Mouse (Mus musculus) limb, embryonic 14.5 days (tissue): ENCODE measurements around the gene Atg4a-ps. TPM values are rescaled to one million over a fixed set of nuclear protein-coding genes. Genes with fewer than 3 reads are reported as not detected.

ENCODE experiments used
- ATAC-seq: fragments of 200-750 bp; cut with Nextera tagmentation; 2 replicates; pipeline ENCODE4 v1.8.0; 2017; ENCODE audit warnings: low read depth, moderate number of reproducible peaks, moderate TSS enrichment; ENCODE audit not compliant: low FRiP score
- DNase-seq: peaks from one replicate; pipeline ENCODE4 v3.0.0-alpha.2; 2015; ENCODE audit warnings: low spot score
- H3K27ac ChIP-seq: fragments of 300-500 bp; sonication (generic); replicated peaks from 2 replicates; pipeline ENCODE4 v1.5.1; 2014; ENCODE audit warnings: low read depth, mild to moderate bottlenecking, low read length, moderate library complexity, mixed read lengths
- H3K27me3 ChIP-seq: fragments of 300-500 bp; sonication (generic); 2 replicates; pipeline ENCODE4 v1.6.1; 2014; ENCODE audit warnings: low read length, mixed read lengths; ENCODE audit not compliant: control insufficient read depth, insufficient read depth
- H3K36me3 ChIP-seq: fragments of 300-500 bp; sonication (generic); 2 replicates; pipeline ENCODE4 v1.6.1; 2014; ENCODE audit warnings: mild to moderate bottlenecking, low read length, moderate library complexity, mixed read lengths; ENCODE audit not compliant: control insufficient read depth, insufficient read depth
- H3K4me1 ChIP-seq: fragments of 300-500 bp; sonication (generic); 2 replicates; pipeline ENCODE4 v1.6.1; 2014; ENCODE audit warnings: antibody characterized with exemption, low read length, mixed read lengths; ENCODE audit not compliant: control insufficient read depth, insufficient read depth
- H3K4me2 ChIP-seq: fragments of 300-500 bp; sonication (generic); replicated peaks from 2 replicates; pipeline ENCODE4 v1.6.1; 2014; ENCODE audit warnings: low read depth, mild to moderate bottlenecking, low read length, moderate library complexity; ENCODE audit not compliant: severe bottlenecking
- H3K4me3 ChIP-seq: fragments of 300-500 bp; sonication (generic); replicated peaks from 2 replicates; pipeline ENCODE4 v1.5.1; 2014; ENCODE audit warnings: low read length
- H3K9ac ChIP-seq: fragments of 300-500 bp; sonication (generic); 2 replicates; pipeline ENCODE4 v1.6.1; 2014; ENCODE audit warnings: mild to moderate bottlenecking, low read depth, low read length, moderate library complexity; ENCODE audit not compliant: severe bottlenecking
- H3K9me3 ChIP-seq: fragments of 300-500 bp; sonication (generic); 2 replicates; pipeline ENCODE4 v1.6.1; 2016; ENCODE audit warnings: low read length; ENCODE audit not compliant: control insufficient read depth
- POLR2A ChIP-seq: fragments of 200-500 bp; IDR thresholded peaks from 2 replicates; pipeline ENCODE4 v1.8.0; 2012; ENCODE audit warnings: inconsistent platforms, mild to moderate bottlenecking, moderate library complexity, borderline replicate concordance; ENCODE audit not compliant: insufficient read depth, insufficient read length; ENCODE audit errors: extremely low read depth
- WGBS: fragments of 180-500 bp; shearing (Covaris S2); extraction: QIAGEN DNeasy Blood & Tissue Kit; methylation state at CpG from one replicate; pipeline ENCODE4 v1.1.7; 2014; 5-methylcytosine and 5-hydroxymethylcytosine counted together
- polyA plus RNA-seq, 2 experiments: library from polyadenylated mRNA; depleted of rRNA in 1 of 2; stranded (reverse) in 1 of 2; unstranded in 1 of 2; fragments of >200 nt; fragmentation: Nextera tagmentation in 1 of 2; extraction: Ambion mirVana in 1 of 2; gene quantifications; 2 replicates each; pipeline versions ENCODE4 v1.2.1 to v1.2.3; 2012 to 2014

Gene Atg4a-ps
- polyA plus RNA-seq, 2 experiments = 0.11 to 0.36 TPM

DNA sequence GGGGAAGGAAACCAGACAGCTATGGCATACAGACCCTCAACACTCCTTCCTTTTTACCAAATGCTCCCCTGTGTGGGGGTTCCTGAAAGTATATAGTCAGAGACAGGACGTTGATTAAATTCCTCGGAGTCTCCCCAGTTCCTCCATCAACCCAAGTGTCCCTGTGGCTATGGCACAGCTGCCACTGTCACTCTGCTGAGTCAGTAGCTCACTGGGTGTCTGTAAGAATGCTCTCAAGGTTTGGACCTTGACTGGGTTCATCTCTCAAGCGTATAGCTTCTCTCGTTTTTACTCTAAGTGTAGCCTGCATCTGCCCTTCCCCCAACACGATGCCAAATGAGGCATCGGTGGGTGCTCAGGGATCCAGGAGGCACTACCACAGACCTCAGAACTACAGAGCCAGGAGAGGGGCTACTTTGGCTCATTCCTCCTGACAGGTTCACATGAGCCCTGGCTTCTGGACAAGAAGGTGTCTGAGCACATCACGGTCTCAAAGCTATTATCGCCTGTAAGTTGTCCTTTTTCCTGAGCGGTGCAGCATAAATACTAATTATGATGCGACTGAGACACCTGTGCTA is 21.9 kb downstream of the Atg4a-ps start:
- Histone ChIP-seq H3K4me3 (no peak overlapping the region), H3K36me3 (no peaks in the 10 kb centered on the region), H3K27me3 (no peaks in the 10 kb centered on the region), H3K27ac (no peak overlapping the region), H3K4me2 (no peak overlapping the region), H3K4me1 (no peaks in the 10 kb centered on the region), H3K9ac (no peak overlapping the region), H3K9me3 (no peaks in the 10 kb centered on the region)
- no peak for DNase-seq
- WGBS = 88% methylated on average over 10 of the region's 10 CpGs
- no peak for TF ChIP-seq POLR2A
- ATAC-seq = no peak

DNA sequence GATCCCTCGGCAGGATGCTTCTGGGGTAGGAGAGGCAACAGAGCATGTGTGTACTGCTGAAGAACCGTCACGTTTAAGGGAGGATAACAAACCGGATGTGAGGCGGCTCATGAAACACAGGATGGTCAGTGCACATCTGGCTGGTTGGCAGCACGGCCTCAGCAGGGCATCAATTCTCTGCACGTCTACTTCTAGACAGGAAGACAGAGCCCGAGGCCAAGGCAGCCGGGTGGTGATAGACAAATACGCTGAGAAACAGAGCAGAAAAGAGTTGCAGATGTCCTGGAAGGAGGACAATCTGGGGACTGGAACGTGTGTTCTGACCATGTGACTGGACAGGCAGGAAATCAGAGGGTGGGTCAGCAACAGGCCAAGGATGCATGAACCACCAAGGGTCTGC is 25.8 kb downstream of the Atg4a-ps start:
- H3K9ac ChIP-seq = no peak overlapping the region
- no peak overlapping the region for H3K27ac ChIP-seq
- DNase-seq (no peak), ATAC-seq (no peak)
- no peak for TF ChIP-seq POLR2A
- 41% methylated on average over 11 of the region's 11 CpGs for WGBS
- no peak overlapping the region for H3K4me2 ChIP-seq
- H3K9me3 ChIP-seq = no peaks in the 10 kb centered on the region
- H3K27me3 ChIP-seq = no peaks in the 10 kb centered on the region
- no peak overlapping the region for H3K4me3 ChIP-seq
- no peaks in the 10 kb centered on the region for H3K36me3 ChIP-seq
- H3K4me1 ChIP-seq = no peaks in the 10 kb centered on the region

DNA sequence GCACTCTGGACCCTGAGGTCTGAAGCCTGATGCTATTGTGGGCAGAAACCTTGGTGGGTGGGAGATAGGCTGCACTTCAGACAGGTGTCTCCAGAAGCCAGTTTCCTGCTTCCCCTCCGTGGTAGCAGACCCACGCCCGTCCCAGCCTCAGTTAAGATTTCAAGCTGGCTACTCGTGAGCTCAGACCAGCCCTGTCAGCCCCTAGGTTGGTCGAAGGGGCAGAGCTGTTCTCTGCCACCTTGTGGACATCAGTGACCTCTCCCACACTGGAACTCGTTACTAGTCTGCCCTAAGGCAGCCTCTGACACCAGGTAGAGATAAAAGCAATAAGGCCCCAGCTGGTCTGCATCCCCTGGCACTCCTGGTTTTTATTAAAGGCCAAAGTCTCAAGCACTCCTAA is 28.9 kb downstream of the Atg4a-ps start:
- Histone ChIP-seq H3K9me3 (no peaks in the 10 kb centered on the region), H3K9ac (no peak overlapping the region), H3K4me2 (no peak overlapping the region), H3K36me3 (no peaks in the 10 kb centered on the region), H3K4me3 (no peak overlapping the region), H3K27me3 (no peaks in the 10 kb centered on the region), H3K27ac (no peak overlapping the region), H3K4me1 (no peaks in the 10 kb centered on the region)
- ATAC-seq = no peak
- no peak for TF ChIP-seq POLR2A
- no peak for DNase-seq
- 9% methylated on average over 6 of the region's 6 CpGs for WGBS

DNA sequence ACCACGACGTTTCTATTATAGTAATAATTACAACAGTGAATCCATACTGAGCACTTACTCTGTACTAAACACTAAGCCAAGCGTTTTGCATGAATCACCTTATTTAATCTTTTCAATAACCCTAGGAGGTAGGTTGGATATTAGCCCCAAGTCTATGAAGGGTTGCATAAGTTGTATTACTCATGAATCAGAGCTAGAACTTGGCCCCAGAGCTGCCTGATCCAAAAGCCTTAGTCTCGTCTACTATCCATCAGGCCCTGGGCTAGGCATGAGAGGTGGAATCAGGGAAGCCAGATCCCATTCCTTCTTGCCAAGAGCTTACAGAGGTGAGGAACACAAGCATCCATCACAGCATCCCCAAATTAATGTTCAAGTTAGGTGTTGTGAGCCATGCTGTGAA is 30.2 kb downstream of the Atg4a-ps start:
- H3K36me3 ChIP-seq = no peaks in the 10 kb centered on the region
- no peak overlapping the region for H3K4me3 ChIP-seq
- H3K4me1 ChIP-seq = no peaks in the 10 kb centered on the region
- no peak overlapping the region for H3K9ac ChIP-seq
- TF ChIP-seq POLR2A = no peak
- 75% methylated on average over 4 of the region's 4 CpGs for WGBS
- DNase-seq (no peak), ATAC-seq (no peak)
- H3K4me2 ChIP-seq = no peak overlapping the region
- H3K9me3 ChIP-seq = no peaks in the 10 kb centered on the region
- H3K27ac ChIP-seq = no peak overlapping the region
- no peaks in the 10 kb centered on the region for H3K27me3 ChIP-seq

GRCm38 (mm10) chr3:103612636-103613355 is 33.1 kb downstream of the Atg4a-ps start:
- no peaks in the 10 kb centered on the region for H3K4me1 ChIP-seq
- no peak for DNase-seq
- H3K27ac ChIP-seq = no peak overlapping the region
- H3K9me3 ChIP-seq = no peaks in the 10 kb centered on the region
- 65% methylated on average over 9 of the region's 9 CpGs for WGBS
- no peaks in the 10 kb centered on the region for H3K27me3 ChIP-seq
- H3K36me3 ChIP-seq = no peaks in the 10 kb centered on the region
- H3K9ac ChIP-seq = no peak overlapping the region
- no peak overlapping the region for H3K4me3 ChIP-seq
- no peak overlapping the region for H3K4me2 ChIP-seq
- no peak for ATAC-seq
- no peak for TF ChIP-seq POLR2A
